Mouse (Mus musculus) bone marrow macrophage, adult 2 months (primary cell): ENCODE data around the gene Gm8439.

Experiments
- CTCF ChIP-seq: IDR thresholded peaks from 2 replicates; pipeline ENCODE4 v1.5.1; 2012; ENCODE audit warnings: low read depth, mild to moderate bottlenecking, low read length, moderate library complexity
- POLR2A ChIP-seq: IDR thresholded peaks from 2 replicates; pipeline ENCODE4 v1.6.1; 2012; ENCODE audit warnings: mild to moderate bottlenecking, low read depth, low read length, borderline replicate concordance

DNA sequence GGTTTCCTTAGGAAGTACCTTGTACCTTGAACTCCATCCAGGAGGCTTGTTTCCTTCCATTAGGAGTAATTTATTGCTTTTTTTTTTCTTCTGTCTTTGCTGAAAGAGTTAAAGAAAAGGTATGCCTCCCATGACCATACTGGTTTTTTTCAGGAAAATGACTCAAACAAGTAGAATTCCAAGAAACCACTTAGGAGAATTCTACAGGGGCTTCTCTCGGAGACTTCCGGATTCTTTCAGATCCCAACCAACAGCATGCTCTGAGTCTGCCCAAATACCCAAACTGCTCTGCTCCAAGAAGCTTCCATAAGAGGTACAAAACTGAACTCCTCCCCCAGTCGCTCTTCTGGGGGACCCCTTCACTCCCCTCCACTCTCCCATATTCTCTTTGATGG is 17.5 kb upstream of the Gm8439 start:
- no peak for TF ChIP-seq POLR2A
- no peak for TF ChIP-seq CTCF
